Mouse (Mus musculus) myocyte (in vitro differentiated cells): Measurements from ENCODE around the gene Scgb2b17. TPM values are rescaled to one million over a fixed set of nuclear protein-coding genes. Genes with fewer than 3 reads are reported as not detected.
"Not testable (repeated sequence)": the region's sequence is repeated elsewhere in the genome, so short reads cannot be mapped to it uniquely, and the experiment has no call there.

ENCODE experiments used
- H3K27me3 ChIP-seq: one replicate; pipeline ENCODE4 v1.6.1; 2011; ENCODE audit not compliant: control insufficient read depth, insufficient read depth, insufficient read length
- H3K36me3 ChIP-seq: one replicate; pipeline ENCODE4 v1.6.1; 2011; ENCODE audit not compliant: control insufficient read depth, insufficient read depth
- H3K4me2 ChIP-seq: one replicate; pipeline ENCODE4 v1.6.1; 2011; ENCODE audit warnings: low read depth, control low read depth
- H3K4me3 ChIP-seq: one replicate; pipeline ENCODE4 v1.5.1; 2011; ENCODE audit warnings: mild to moderate bottlenecking, control low read depth, moderate library complexity
- H3K79me2 ChIP-seq: one replicate; pipeline ENCODE4 v1.6.1; 2011; ENCODE audit not compliant: control insufficient read depth, insufficient read depth
- H3ac ChIP-seq: one replicate; pipeline ENCODE4 v1.6.1; 2011; ENCODE audit not compliant: control insufficient read depth, insufficient read length
- polyA plus RNA-seq: library from polyadenylated mRNA; unstranded; fragments of >200 nt; fragmentation: generic; extraction: Trizol; gene quantifications from one replicate; pipeline ENCODE4 v1.2.1, GENCODE M21; 2012; ENCODE audit warnings: missing spikeins

The Scgb2b17 gene
- not detected for polyA plus RNA-seq

DNA sequence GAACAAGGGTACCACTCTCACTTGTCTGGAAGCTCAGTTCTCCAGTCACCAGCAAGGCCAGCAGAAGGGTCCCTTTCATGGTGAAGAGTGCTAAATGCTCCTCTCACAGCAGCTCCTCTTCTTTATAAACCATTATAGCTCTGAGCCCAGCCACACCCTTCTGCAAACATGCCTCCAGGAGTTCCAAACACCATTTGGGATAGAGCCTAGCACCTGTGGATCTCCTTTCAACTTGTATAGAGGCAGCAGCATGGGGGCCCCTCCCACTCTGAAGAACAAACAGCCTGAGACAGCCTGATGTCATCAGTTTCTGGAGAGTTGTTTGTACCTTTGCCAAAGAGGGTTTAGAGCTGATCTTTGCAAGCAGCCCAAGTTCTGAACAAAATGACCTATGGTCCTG is at the start of gene Scgb2b17:
TSS of gene Scgb2b17 (minus strand) at position 101 of the 400 bp plus-strand sequence.
- H3K27me3 ChIP-seq, H3K4me3 ChIP-seq, H3K4me2 ChIP-seq, H3K36me3 ChIP-seq, H3ac ChIP-seq, H3K79me2 ChIP-seq: not testable (repeated sequence)

DNA sequence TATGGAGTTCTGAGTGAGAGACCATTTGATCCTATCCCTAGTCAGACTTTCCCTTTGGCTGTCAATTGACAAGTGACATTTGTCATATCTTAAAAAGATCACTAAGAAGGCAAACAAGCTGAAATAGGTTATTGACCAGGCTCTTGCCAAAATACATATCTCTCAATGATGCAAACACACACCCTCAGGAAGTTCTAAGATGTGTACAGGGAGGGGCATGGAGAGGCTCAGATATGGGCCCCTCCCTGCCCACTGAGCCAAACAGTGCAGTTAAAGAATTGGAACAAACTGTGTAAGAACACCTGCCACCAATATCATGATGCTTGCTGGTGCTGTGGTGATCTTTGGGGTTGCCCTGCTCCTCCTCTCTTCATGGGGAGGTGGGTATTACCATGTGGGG is 6.8 kb upstream of the Scgb2b17 start, which contains the start of gene Scgb1b17:
TSS of gene Scgb1b17 (plus strand) at position 301 of the 400 bp plus-strand sequence.
- H3K79me2 ChIP-seq, H3ac ChIP-seq, H3K4me2 ChIP-seq, H3K36me3 ChIP-seq, H3K27me3 ChIP-seq, H3K4me3 ChIP-seq: not testable (repeated sequence)

Other genes starting within 250 kb of the Scgb2b17 start
- gene Scgb2b15, start 226.9 kb downstream of the Scgb2b17 start, polyA plus RNA-seq = not detected
- gene Scgb1b15, start 220.0 kb downstream of the Scgb2b17 start, polyA plus RNA-seq = not detected
- not detected for gene Scgb1b17, start 6.9 kb upstream of the Scgb2b17 start, polyA plus RNA-seq
- gene Scgb2b18, start 117.3 kb upstream of the Scgb2b17 start, polyA plus RNA-seq = not detected
- gene Scgb1b18, start 129.0 kb upstream of the Scgb2b17 start, polyA plus RNA-seq = not detected
- gene Scgb2b19, start 223.8 kb upstream of the Scgb2b17 start, polyA plus RNA-seq = not detected
- not detected for gene Scgb1b19, start 230.7 kb upstream of the Scgb2b17 start, polyA plus RNA-seq